Mouse (Mus musculus) hindbrain, embryonic 13.5 days (tissue): ENCODE results near the gene Dpp6. TPM values are rescaled to one million over a fixed set of nuclear protein-coding genes. Genes with fewer than 3 reads are reported as not detected.

Source experiments
- ATAC-seq: fragments of 200-750 bp; cut with Nextera tagmentation; 2 replicates; pipeline ENCODE4 v1.8.0; 2017; ENCODE audit warnings: moderate TSS enrichment; ENCODE audit not compliant: low FRiP score
- H3K27ac ChIP-seq: fragments of 300-500 bp; sonication (generic); 2 replicates; pipeline ENCODE4 v1.5.1; 2015; ENCODE audit warnings: inconsistent platforms, mild to moderate bottlenecking, moderate library complexity
- H3K27me3 ChIP-seq: fragments of 300-500 bp; sonication (generic); 2 replicates; pipeline ENCODE4 v1.6.1; 2015; ENCODE audit warnings: mild to moderate bottlenecking, inconsistent platforms
- H3K36me3 ChIP-seq: fragments of 300-500 bp; sonication (generic); 2 replicates; pipeline ENCODE4 v1.6.1; 2015; ENCODE audit warnings: mild to moderate bottlenecking, inconsistent platforms
- H3K4me1 ChIP-seq: fragments of 300-500 bp; sonication (generic); replicated peaks from 2 replicates; pipeline ENCODE4 v1.6.1; 2015; ENCODE audit warnings: inconsistent platforms
- H3K4me2 ChIP-seq: fragments of 300-500 bp; sonication (generic); 2 replicates; pipeline ENCODE4 v1.6.1; 2015; ENCODE audit warnings: inconsistent platforms, mild to moderate bottlenecking, moderate library complexity
- H3K4me3 ChIP-seq: fragments of 300-500 bp; sonication (generic); 2 replicates; pipeline ENCODE4 v1.5.1; 2015; ENCODE audit warnings: mild to moderate bottlenecking, inconsistent platforms
- H3K9ac ChIP-seq: fragments of 300-500 bp; sonication (generic); 2 replicates; pipeline ENCODE4 v1.6.1; 2015; ENCODE audit warnings: mild to moderate bottlenecking, inconsistent platforms
- H3K9me3 ChIP-seq: fragments of 300-500 bp; sonication (generic); 2 replicates; pipeline ENCODE4 v1.6.1; 2016; ENCODE audit warnings: inconsistent platforms
- WGBS: fragments of 180-500 bp; shearing (Covaris S2); methylation state at CpG from one replicate; pipeline ENCODE4 v1.1.7; 2015; 5-methylcytosine and 5-hydroxymethylcytosine counted together
- polyA plus RNA-seq: library from polyadenylated mRNA; unstranded; fragments of >200 nt; fragmentation: Nextera tagmentation; extraction: Ambion mirVana; gene quantifications from 2 replicates; pipeline ENCODE4 v1.2.1, GENCODE M21; 2015

The Dpp6 gene
- polyA plus RNA-seq, 1 experiment from 2014 or later: 55.2 TPM

DNA sequence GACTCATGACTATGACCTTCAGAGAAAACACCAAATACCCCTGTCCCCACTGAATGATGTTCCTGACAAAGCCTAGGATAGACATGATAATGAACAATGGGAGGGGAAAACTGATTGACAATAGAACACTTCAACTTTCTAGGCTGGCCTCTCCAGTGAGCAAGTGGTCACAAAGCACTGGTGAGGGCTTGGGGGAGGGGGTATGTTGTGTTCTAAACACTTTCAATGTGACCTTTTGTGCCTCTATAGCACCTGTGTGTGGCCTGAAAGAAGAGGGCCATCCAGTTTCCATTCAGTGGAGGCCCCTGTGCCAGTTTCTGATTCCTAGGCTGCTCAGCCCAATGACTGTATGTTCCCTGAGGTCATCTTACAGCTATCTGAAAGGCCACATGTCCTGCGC is 426.2 kb downstream of the Dpp6 start:
- 89% methylated on average over 1 of the region's 1 CpGs for WGBS
- no peak overlapping the region for H3K4me3 ChIP-seq
- no peak overlapping the region for H3K27ac ChIP-seq
- H3K4me1 ChIP-seq: 0 out of 2 replicates have a peak, but pooled peaks cover 4% of the 10 kb centered on the region
- no peaks in the 10 kb centered on the region for H3K36me3 ChIP-seq
- H3K4me2 ChIP-seq: no peak overlapping the region
- no peak overlapping the region for H3K9ac ChIP-seq
- H3K9me3 ChIP-seq: no peaks in the 10 kb centered on the region
- ATAC-seq: no peak
- no peaks in the 10 kb centered on the region for H3K27me3 ChIP-seq

DNA sequence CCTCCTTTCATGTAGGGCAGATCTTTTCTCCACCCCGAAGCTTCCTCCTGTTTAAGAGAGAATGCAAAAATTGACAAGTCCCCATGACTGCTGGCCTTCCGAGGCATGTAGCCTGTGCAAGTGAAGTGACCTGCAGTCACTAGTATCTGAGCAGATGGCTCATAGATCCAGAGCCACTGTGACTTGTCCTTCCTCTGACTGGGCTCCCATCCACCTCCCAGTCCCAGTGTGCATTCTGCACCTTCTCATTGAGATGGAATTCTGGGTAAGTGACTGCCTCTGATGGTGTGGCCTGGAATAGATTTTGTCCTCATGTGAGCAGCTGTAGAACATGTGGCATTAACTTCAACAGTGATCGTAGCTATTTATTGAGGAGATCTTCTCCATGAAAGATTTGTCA is 430.8 kb downstream of the Dpp6 start:
- no peak for ATAC-seq
- no peak overlapping the region for H3K27ac ChIP-seq
- 87% methylated on average over 3 of the region's 3 CpGs for WGBS

DNA sequence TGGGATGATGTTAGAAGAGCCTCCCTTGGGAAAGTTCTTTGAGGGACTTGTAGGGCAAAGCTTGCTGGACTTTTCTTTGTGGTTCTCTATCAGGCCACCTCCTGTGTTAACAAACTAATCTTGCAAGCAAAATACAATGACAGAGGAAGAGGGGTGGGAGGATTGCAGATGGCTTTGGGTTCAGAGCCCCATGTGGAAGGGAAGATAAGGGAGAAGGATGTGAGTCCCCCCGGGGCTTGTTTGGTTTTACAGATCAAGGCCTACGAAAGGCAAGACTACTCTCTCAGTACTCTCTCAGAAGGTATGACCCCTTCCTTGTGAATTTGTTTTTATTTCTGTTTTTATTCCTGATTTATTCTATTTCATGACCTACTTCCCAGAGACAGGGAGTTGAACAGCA is 431.7 kb downstream of the Dpp6 start:
- no peak overlapping the region for H3K4me3 ChIP-seq
- H3K36me3 ChIP-seq: no peaks in the 10 kb centered on the region
- H3K9me3 ChIP-seq: no peaks in the 10 kb centered on the region
- WGBS: 70% methylated on average over 2 of the region's 2 CpGs
- peaks cover 7% of the 10 kb centered on the region; the same call in 1 of the 2 replicates for H3K4me1 ChIP-seq
- H3K27ac ChIP-seq: no peak overlapping the region
- no peak for ATAC-seq
- no peaks in the 10 kb centered on the region for H3K27me3 ChIP-seq
- H3K4me2 ChIP-seq: no peak overlapping the region
- no peak overlapping the region for H3K9ac ChIP-seq

More for the DNA sequence above, 430.8 kb downstream of the Dpp6 start:
- Histone ChIP-seq H3K4me1 (peaks cover 7% of the 10 kb centered on the region; the same call in 1 of the 2 replicates), H3K27me3 (no peaks in the 10 kb centered on the region), H3K4me2 (no peak overlapping the region), H3K9me3 (no peaks in the 10 kb centered on the region), H3K9ac (no peak overlapping the region), H3K4me3 (no peak overlapping the region), H3K36me3 (no peaks in the 10 kb centered on the region)

DNA sequence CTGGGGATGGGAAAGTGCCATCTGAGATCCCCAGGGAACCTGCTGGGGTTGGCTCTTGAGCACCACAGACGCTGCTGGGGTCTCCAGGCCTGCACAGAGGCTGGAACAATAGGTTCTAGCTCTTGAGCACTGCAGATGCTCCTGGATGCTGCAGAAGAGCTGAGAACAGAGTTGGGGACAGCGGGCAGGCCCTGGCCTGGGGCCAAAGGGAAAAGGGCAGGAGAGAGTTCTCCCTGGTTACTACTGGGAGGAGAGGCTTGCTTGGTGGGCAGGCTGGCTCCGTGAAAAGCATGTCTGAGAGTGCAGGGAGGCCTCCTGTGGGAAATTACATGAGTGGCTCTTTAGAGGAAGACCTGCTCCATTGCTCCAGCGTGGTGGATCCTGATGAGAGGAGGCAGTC is 432.9 kb downstream of the Dpp6 start:
- no peak overlapping the region for H3K4me3 ChIP-seq
- peaks cover 5% of the 10 kb centered on the region; the same call in 1 of the 2 replicates for H3K9me3 ChIP-seq
- no peaks in the 10 kb centered on the region for H3K27me3 ChIP-seq
- 51% methylated on average over 4 of the region's 4 CpGs for WGBS
- H3K4me1 ChIP-seq: peaks cover 7% of the 10 kb centered on the region; the same call in 1 of the 2 replicates
- ATAC-seq: no peak
- H3K9ac ChIP-seq: no peak overlapping the region
- no peak overlapping the region for H3K27ac ChIP-seq
- no peak overlapping the region for H3K4me2 ChIP-seq
- H3K36me3 ChIP-seq: no peaks in the 10 kb centered on the region

DNA sequence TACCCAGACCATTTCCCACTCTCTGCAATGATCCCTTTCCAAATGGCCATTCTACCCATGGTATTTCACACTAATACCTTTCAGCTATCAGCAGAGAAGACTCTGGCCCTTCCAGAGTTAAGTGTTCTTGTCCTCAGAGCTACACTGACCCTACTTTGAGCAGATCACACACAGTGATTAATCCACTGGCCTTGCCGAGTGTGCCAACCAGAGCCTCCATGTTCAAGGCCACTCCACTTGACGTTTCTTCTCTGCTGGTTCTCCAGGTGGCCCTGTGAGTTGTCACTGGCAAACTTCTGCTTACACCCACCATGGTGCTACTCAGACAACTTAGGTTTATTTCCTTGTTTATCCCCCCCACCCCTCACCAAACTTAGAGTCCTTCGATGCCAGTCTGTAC is 433.9 kb downstream of the Dpp6 start:
- peaks cover 7% of the 10 kb centered on the region; the same call in 1 of the 2 replicates for H3K4me1 ChIP-seq
- no peak overlapping the region for H3K4me2 ChIP-seq
- H3K27me3 ChIP-seq: no peaks in the 10 kb centered on the region
- ATAC-seq: no peak
- no peaks in the 10 kb centered on the region for H3K36me3 ChIP-seq
- no peak overlapping the region for H3K9ac ChIP-seq
- no peak overlapping the region for H3K27ac ChIP-seq
- no peak overlapping the region for H3K4me3 ChIP-seq
- H3K9me3 ChIP-seq: peaks cover 5% of the 10 kb centered on the region; the same call in 1 of the 2 replicates
- 92% methylated on average over 3 of the region's 3 CpGs for WGBS

DNA sequence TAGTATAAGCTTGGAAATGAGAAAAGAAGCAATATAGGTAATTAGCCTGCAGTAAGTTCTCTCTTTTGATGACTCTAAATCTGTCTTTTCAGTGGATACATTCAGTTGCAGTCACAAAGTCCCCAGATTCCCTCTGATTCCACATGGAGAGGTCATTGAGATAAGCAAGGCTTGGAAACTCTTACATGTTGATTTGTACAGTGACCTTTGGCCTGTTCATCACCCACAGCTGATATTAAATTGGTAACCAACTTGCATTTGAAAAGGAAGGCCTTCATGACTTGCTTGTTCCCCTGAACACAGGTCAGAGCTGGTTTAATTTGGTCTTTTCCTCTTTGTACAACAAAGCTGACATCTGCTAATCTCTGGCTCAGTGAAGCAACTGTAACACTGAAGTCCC is 434.4 kb downstream of the Dpp6 start:
- Histone ChIP-seq H3K9ac (no peak overlapping the region), H3K9me3 (peaks cover 5% of the 10 kb centered on the region; the same call in 1 of the 2 replicates), H3K4me3 (no peak overlapping the region), H3K27ac (no peak overlapping the region), H3K4me1 (peaks cover 7% of the 10 kb centered on the region; the same call in 1 of the 2 replicates), H3K36me3 (no peaks in the 10 kb centered on the region), H3K27me3 (no peaks in the 10 kb centered on the region), H3K4me2 (no peak overlapping the region)
- no peak for ATAC-seq

DNA sequence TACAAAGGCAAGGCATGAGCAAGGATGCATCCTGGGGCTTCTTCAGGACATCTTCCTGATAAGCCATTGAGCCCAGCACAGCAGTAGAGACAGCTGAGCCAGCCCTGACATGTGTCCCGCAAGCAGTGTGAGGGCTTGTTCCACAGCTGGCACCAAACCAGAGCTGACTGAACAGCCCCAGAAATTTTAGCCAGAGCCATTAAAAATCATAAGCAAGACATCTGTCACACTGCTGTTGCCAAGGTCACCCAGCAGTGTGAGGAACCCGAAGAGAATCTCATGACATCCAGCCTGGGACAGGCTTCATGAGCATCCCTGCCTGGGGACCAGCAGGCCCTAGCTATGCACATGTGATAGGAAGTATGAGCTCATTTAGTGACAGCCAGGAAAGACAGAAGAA is 438.2 kb downstream of the Dpp6 start:
- Histone ChIP-seq H3K27ac (no peak overlapping the region), H3K9me3 (peaks cover 5% of the 10 kb centered on the region; the same call in 1 of the 2 replicates), H3K36me3 (no peaks in the 10 kb centered on the region), H3K4me3 (no peak overlapping the region), H3K9ac (no peak overlapping the region), H3K4me1 (0 out of 2 replicates have a peak, but pooled peaks cover 2% of the 10 kb centered on the region), H3K4me2 (no peak overlapping the region), H3K27me3 (no peaks in the 10 kb centered on the region)
- 84% methylated on average over 2 of the region's 2 CpGs for WGBS
- ATAC-seq: no peak

DNA sequence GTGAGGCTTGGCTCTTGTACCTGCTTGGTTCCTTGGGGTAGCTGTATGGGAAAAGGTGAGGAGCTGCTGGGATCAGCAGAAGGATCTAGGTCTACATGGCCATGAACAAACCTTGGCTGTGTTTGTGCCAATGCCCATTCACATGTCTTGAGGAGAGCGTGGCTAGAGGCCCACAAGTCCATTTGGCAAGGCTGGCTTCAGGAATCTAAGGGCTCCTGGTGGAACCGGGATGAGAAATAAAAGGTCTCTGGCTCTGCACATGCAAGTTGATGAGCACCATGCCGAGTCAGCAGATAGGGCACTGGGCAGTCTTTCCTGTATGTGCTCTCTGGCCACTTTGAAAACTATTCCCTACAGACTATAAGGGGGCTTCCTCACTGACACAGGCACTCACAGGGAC is 441.6 kb downstream of the Dpp6 start:
- Histone ChIP-seq H3K9me3 (peaks cover 5% of the 10 kb centered on the region; the same call in 1 of the 2 replicates), H3K4me3 (no peak overlapping the region), H3K4me1 (peaks cover 27% of the 10 kb centered on the region), H3K27me3 (no peaks in the 10 kb centered on the region), H3K4me2 (no peak overlapping the region), H3K36me3 (no peaks in the 10 kb centered on the region), H3K27ac (no peak overlapping the region), H3K9ac (no peak overlapping the region)
- no peak for ATAC-seq
- WGBS: 86% methylated on average over 3 of the region's 3 CpGs

DNA sequence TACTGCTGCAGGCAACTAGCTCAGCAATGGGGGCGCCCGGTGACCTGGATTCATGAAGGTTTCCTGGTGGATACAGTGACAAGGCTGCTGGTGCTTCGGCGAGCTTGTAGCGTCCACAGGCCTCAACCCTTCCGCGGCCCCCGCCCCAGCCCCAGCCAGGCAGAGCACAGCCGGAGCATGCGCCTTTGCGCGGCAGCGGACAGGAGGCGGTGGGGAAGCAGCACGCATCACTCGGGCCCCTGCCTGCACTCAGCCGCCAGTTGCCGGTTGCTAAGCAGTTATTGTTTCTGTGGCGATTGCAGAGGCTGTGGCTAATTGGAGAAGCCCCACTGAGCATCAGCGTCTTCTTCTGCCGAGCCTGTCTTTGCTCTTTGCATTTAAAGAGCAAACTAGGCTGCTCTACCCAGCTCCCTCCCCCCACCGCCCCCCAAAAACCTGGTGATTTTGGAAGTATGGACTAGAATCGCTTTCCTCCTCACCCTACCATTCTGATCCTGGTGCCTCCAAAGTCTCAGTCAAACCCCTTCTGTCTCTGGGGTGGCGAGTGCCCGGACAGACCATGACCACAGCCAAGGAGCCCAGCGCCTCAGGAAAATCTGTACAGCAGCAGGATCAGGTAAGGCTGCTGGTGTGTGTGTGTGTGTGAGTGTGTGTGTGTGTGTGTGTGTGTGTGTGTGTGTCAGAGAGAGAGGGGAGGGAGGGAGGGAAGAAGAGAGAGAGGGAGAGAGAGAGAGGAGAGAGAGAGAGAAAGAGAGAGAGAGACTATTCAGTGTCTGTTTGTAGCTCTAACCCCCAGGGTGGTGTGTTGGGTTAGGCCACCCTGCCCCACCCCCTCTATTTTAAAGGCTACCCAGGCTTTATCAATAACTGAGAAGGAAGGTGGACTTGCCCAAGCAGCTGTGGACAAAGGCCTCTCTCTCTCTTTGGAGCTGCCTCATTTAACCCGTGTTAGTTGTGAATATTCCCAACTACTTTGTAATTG is 445.0 kb downstream of the Dpp6 start:
- Histone ChIP-seq H3K9ac (peak overlapping the region; percentile 80), H3K4me1 (peaks cover 51% of the 10 kb centered on the region), H3K27me3 (no peaks in the 10 kb centered on the region), H3K9me3 (no peaks in the 10 kb centered on the region), H3K4me2 (peak overlapping the region; percentile 74), H3K4me3 (peak overlapping the region; percentile 49), H3K36me3 (no peaks in the 10 kb centered on the region), H3K27ac (peak overlapping the region; percentile 93)
- WGBS: 3% methylated on average over 27 of the region's 27 CpGs
- ATAC-seq: peak; percentile 94

DNA sequence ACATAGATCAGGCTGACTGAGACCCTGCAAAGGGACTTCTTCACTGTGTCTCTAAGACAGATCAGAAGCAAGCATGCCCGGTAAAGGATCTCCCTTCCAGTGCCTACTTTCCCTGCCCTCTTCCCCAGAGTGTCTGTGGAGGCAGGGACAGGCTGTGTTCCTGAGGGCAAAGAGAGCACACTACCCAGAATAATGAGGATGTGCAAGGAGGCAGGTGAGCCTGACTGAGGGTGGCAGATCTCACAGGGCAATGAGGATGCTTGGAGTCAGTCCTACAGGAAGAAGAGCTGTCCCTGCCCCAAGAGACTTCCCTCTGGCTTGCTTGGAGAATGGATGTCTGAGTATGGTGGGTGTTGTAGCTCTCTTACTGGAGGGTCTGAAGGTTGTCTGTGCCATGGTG is 445.7 kb downstream of the Dpp6 start:
- no peaks in the 10 kb centered on the region for H3K27me3 ChIP-seq
- peak overlapping the region; percentile 93 for H3K27ac ChIP-seq
- no peaks in the 10 kb centered on the region for H3K9me3 ChIP-seq
- no peaks in the 10 kb centered on the region for H3K36me3 ChIP-seq
- H3K4me1 ChIP-seq: peaks cover 51% of the 10 kb centered on the region
- H3K4me2 ChIP-seq: peak overlapping the region; percentile 74
- H3K9ac ChIP-seq: peak overlapping the region; percentile 80
- ATAC-seq: no peak; the same call in 1 of the 2 replicates
- H3K4me3 ChIP-seq: peak overlapping the region; percentile 49
- 36% methylated on average over 1 of the region's 1 CpGs for WGBS

DNA sequence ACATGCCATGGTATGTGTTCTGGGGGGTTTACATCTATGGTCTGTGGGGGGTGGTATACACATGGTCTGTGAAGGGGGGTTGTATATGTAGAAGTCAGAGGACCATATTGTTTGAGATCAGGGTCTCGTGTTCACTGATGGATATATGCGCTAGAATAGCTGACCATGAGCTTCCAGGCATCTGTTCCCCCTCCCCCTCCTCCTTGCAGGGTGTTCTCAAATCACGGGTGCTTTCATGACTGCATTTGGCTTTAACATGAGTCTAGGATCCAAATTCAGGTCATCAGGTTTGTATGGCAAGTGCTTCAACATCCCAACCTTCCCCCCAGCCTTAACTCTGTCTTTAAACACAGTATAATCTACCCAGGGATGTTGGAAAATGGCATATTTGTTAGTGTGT is 448.3 kb downstream of the Dpp6 start:
- WGBS: 74% methylated on average over 3 of the region's 3 CpGs
- no peaks in the 10 kb centered on the region for H3K9me3 ChIP-seq
- peak overlapping the region; percentile 74 for H3K4me2 ChIP-seq
- H3K27me3 ChIP-seq: no peaks in the 10 kb centered on the region
- no peak overlapping the region for H3K27ac ChIP-seq
- H3K4me1 ChIP-seq: peaks cover 51% of the 10 kb centered on the region
- H3K4me3 ChIP-seq: no peak overlapping the region
- no peak for ATAC-seq
- no peaks in the 10 kb centered on the region for H3K36me3 ChIP-seq
- no peak overlapping the region for H3K9ac ChIP-seq

DNA sequence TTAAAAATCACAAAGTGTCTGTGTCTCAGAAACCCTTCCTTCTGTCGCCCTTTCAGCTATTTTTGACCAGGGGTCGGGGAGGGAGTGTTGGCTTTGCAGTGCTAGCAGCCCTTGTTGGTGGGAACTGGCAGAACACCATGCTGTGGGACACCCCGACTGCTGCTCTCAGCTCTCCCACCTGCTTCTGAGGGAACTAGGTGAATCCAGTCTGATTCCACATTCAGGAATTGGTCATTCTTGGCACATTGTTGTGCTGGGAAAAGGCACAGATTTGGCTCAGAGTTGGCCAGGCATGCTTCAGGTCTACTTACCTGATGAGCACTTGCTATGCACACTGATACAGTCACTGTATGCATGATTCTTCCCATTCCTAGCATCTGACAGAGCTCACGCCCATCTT is 454.3 kb downstream of the Dpp6 start:
- no peak overlapping the region for H3K9ac ChIP-seq
- no peak overlapping the region for H3K27ac ChIP-seq
- H3K4me2 ChIP-seq: no peak overlapping the region
- no peaks in the 10 kb centered on the region for H3K9me3 ChIP-seq
- no peak overlapping the region for H3K4me3 ChIP-seq
- no peaks in the 10 kb centered on the region for H3K27me3 ChIP-seq
- ATAC-seq: no peak
- H3K36me3 ChIP-seq: no peaks in the 10 kb centered on the region
- H3K4me1 ChIP-seq: 0 out of 2 replicates have a peak, but pooled peaks cover 2% of the 10 kb centered on the region
- 78% methylated on average over 4 of the region's 4 CpGs for WGBS
